Mouse (Mus musculus) liver, embryonic 16.5 days (tissue): ENCODE measurements at regions not wholly inside any gene's neighbourhood (a gene's known extent, or its start where the extent isn't known, plus 50 kb on each side); places are given as distances from the start of the nearest gene placed in this dataset.

Source experiments
- ATAC-seq: fragments of 200-750 bp; cut with Nextera tagmentation; 2 replicates; pipeline ENCODE4 v1.8.0; 2017; ENCODE audit warnings: low read depth, mild to moderate bottlenecking, moderate number of reproducible peaks, moderate library complexity
- H3K27ac ChIP-seq: fragments of 300-500 bp; sonication (generic); 2 replicates; pipeline ENCODE4 v1.5.1; 2014; ENCODE audit warnings: mild to moderate bottlenecking, low read length
- H3K27me3 ChIP-seq: fragments of 300-500 bp; sonication (generic); 2 replicates; pipeline ENCODE4 v1.6.1; 2014; ENCODE audit warnings: low read depth, low read length, mixed read lengths; ENCODE audit not compliant: control insufficient read depth, insufficient read depth
- H3K36me3 ChIP-seq: fragments of 300-500 bp; sonication (generic); 2 replicates; pipeline ENCODE4 v1.6.1; 2014; ENCODE audit warnings: mild to moderate bottlenecking; ENCODE audit not compliant: control insufficient read depth, insufficient read depth
- H3K4me1 ChIP-seq: fragments of 300-500 bp; sonication (generic); 2 replicates; pipeline ENCODE4 v1.6.1; 2014; ENCODE audit warnings: low read depth, low read length, mixed read lengths; ENCODE audit not compliant: control insufficient read depth
- H3K4me2 ChIP-seq: fragments of 300-500 bp; sonication (generic); 2 replicates; pipeline ENCODE4 v1.6.1; 2014; ENCODE audit warnings: low read depth, low read length, mixed read lengths
- H3K4me3 ChIP-seq: fragments of 300-500 bp; sonication (generic); 2 replicates; pipeline ENCODE4 v1.5.1; 2014; ENCODE audit warnings: low read depth, mild to moderate bottlenecking, low read length
- H3K9ac ChIP-seq: fragments of 300-500 bp; sonication (generic); 2 replicates; pipeline ENCODE4 v1.6.1; 2014; ENCODE audit warnings: low read depth, low read length
- H3K9me3 ChIP-seq: fragments of 300-500 bp; sonication (generic); replicated peaks from 2 replicates; pipeline ENCODE4 v1.6.1; 2016; ENCODE audit warnings: low read length; ENCODE audit not compliant: control insufficient read depth
- WGBS: fragments of 180-500 bp; shearing (Covaris S2); extraction: QIAGEN DNeasy Blood & Tissue Kit; methylation state at CpG from one replicate; pipeline ENCODE4 v1.1.7; 2014; ENCODE audit not compliant: insufficient replicate concordance; 5-methylcytosine and 5-hydroxymethylcytosine counted together

DNA sequence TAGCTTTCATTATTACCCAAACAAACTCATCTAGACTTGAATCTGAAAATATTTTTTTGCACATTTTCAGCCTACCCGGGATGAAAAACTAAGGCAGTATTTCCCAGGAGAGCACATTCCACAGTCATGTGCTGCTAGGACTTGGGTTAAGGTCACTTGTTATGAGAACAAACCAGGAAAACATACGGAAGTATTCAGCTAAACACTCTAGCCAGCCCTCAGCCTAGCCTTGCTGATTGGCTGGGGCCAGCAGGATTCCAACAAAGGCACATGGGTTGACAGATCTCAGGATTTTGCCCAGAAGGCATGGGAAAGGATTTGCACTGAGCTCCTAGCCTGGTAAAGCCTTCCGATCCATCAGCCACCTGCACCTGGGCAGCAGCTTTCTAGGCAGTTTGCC is 68.0 kb upstream of the Jak1 start:
- ATAC-seq = no peak
- 63% methylated on average over 3 of the region's 3 CpGs for WGBS

DNA sequence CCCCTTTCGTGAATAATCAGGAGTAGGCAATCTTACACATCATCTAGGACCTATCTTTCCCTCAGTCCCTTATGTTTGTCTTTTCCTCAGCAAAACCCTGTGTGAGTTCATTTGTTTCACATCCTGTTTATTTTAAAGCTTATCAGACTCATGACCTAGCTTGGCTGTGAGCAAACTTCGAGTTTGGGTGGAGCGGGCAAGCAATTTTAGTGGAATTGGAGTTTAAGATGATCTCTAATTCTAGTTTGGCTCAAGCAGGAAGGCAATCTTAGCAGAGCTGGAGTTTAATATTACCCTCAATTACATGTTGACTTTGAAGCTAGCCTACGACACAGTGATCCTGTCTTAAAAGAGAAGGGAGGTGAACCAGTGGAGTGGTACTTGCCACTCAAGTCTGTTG is 66.1 kb upstream of the Jak1 start:
- Histone ChIP-seq H3K36me3 (no peaks in the 10 kb centered on the region), H3K4me3 (no peak overlapping the region), H3K27ac (no peak overlapping the region), H3K4me1 (no peaks in the 10 kb centered on the region; the same call in 1 of the 2 replicates), H3K4me2 (no peak overlapping the region), H3K9me3 (no peaks in the 10 kb centered on the region), H3K9ac (no peak overlapping the region), H3K27me3 (no peaks in the 10 kb centered on the region)
- WGBS = 58% methylated on average over 4 of the region's 4 CpGs
- ATAC-seq = no peak

More for the DNA sequence above, 68.0 kb upstream of the Jak1 start:
- no peak overlapping the region for H3K4me3 ChIP-seq
- H3K4me2 ChIP-seq = no peak overlapping the region
- no peak overlapping the region for H3K27ac ChIP-seq
- H3K4me1 ChIP-seq = no peaks in the 10 kb centered on the region; the same call in 1 of the 2 replicates
- H3K27me3 ChIP-seq = no peaks in the 10 kb centered on the region
- no peaks in the 10 kb centered on the region for H3K9me3 ChIP-seq
- H3K36me3 ChIP-seq = no peaks in the 10 kb centered on the region
- no peak overlapping the region for H3K9ac ChIP-seq

GRCm38 (mm10) chr4:101329060-101329459 is 64.0 kb upstream of the Jak1 start:
- no peaks in the 10 kb centered on the region for H3K36me3 ChIP-seq
- no peaks in the 10 kb centered on the region for H3K27me3 ChIP-seq
- H3K4me1 ChIP-seq = no peaks in the 10 kb centered on the region; the same call in 1 of the 2 replicates
- 33% methylated on average over 7 of the region's 7 CpGs for WGBS
- H3K9ac ChIP-seq = no peak overlapping the region
- no peak overlapping the region for H3K4me3 ChIP-seq
- no peak overlapping the region for H3K27ac ChIP-seq
- no peak for ATAC-seq
- H3K4me2 ChIP-seq = no peak overlapping the region
- H3K9me3 ChIP-seq = no peaks in the 10 kb centered on the region

- no peak overlapping the region for H3K4me3 ChIP-seq
- H3K9ac ChIP-seq = no peak overlapping the region
- H3K27me3 ChIP-seq = no peaks in the 10 kb centered on the region
- H3K36me3 ChIP-seq = no peaks in the 10 kb centered on the region
- H3K27ac ChIP-seq = no peak overlapping the region
- H3K4me1 ChIP-seq = no peaks in the 10 kb centered on the region; the same call in 1 of the 2 replicates
- WGBS = 65% methylated on average over 3 of the region's 3 CpGs
- no peak overlapping the region for H3K4me2 ChIP-seq
- ATAC-seq = no peak
- no peaks in the 10 kb centered on the region for H3K9me3 ChIP-seq
These were observed 61.0 kb upstream of the Jak1 start for GRCm38 (mm10) chr4:101326067-101326466.

DNA sequence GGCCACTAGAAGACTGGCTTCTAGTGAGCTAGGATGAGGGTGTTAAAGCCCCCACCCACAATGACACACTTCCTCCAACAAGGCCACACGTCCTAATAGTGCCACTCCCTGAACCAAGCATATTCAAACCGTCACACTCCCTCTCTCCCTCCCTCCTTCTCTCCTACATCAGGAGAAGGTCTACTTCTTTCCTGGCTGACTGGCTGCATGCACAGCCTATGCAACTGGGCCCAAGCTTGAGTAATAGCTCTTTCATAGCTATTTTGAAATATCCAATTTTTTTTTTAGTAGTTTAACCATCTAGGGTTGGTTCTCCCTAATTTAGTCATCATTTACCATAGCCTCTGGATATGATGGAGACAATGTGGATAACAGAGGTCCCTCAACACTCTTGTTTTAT is 56.6 kb upstream of the Jak1 start:
- WGBS = 48% methylated on average over 2 of the region's 2 CpGs
- Histone ChIP-seq H3K4me3 (no peak overlapping the region), H3K27me3 (no peaks in the 10 kb centered on the region), H3K9ac (no peak overlapping the region), H3K36me3 (no peaks in the 10 kb centered on the region), H3K27ac (no peak overlapping the region), H3K4me2 (no peak overlapping the region), H3K4me1 (no peaks in the 10 kb centered on the region), H3K9me3 (no peaks in the 10 kb centered on the region)
- no peak for ATAC-seq

DNA sequence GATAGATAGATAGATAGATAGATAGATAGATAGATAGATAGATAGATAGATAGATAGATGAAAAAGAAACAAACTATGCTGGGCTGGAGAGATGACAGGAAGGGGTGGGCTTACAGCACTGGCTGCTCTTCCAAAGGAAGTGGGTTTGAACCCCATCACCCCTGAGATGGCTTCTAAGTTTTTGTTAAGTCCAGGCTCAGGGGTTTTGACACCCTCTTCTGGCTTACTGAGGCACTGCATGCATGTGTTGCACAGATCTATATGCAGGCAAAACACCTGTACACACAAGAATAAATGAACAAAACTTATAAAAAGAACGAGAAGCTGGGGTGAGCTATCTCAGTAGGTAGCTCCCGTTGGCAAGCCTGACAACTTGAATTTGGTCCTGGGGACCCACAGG is 55.5 kb upstream of the Jak1 start:
- ATAC-seq = no peak
- Histone ChIP-seq H3K4me3 (no peak overlapping the region), H3K4me1 (no peaks in the 10 kb centered on the region), H3K27me3 (no peaks in the 10 kb centered on the region), H3K4me2 (no peak overlapping the region), H3K36me3 (no peaks in the 10 kb centered on the region), H3K27ac (no peak overlapping the region), H3K9me3 (no peaks in the 10 kb centered on the region), H3K9ac (no peak overlapping the region)
- WGBS = 35% methylated on average over 2 of the region's 2 CpGs

GRCm38 (mm10) chr4:101319681-101320220 is 54.7 kb upstream of the Jak1 start:
- Histone ChIP-seq H3K9ac (no peak overlapping the region), H3K4me3 (no peak overlapping the region), H3K4me1 (no peaks in the 10 kb centered on the region), H3K36me3 (no peaks in the 10 kb centered on the region), H3K27me3 (no peaks in the 10 kb centered on the region), H3K9me3 (no peaks in the 10 kb centered on the region), H3K27ac (no peak overlapping the region), H3K4me2 (no peak overlapping the region)
- ATAC-seq = no peak
- 56% methylated on average over 4 of the region's 4 CpGs for WGBS

- no peak overlapping the region for H3K4me2 ChIP-seq
- 71% methylated on average over 1 of the region's 1 CpGs for WGBS
- ATAC-seq = no peak
These were observed 53.8 kb upstream of the Jak1 start for GRCm38 (mm10) chr4:101318836-101319235.

DNA sequence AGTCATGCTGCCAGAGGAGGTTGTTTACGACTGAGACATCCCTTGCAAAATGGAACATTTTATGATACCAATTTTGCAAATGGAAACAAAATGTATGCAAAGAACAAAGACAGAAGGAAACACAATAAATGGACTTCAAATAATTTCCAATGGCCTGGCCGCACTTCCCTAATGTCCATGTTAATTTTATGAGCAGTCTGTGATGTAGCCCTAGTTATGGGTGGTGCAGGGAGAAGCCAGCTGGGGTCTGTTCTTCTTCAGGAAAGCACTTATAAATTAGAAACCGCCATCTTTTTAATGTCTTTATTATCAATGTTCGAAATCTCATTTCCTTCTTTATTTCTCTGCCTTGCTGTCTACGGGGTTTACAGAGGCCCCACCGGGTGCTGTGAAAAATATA is 51.0 kb upstream of the Jak1 start:
- Histone ChIP-seq H3K9me3 (no peaks in the 10 kb centered on the region), H3K27me3 (peaks cover 3% of the 10 kb centered on the region; the same call in 1 of the 2 replicates), H3K4me3 (no peak overlapping the region), H3K9ac (no peak overlapping the region), H3K27ac (no peak overlapping the region), H3K36me3 (no peaks in the 10 kb centered on the region), H3K4me1 (no peaks in the 10 kb centered on the region), H3K4me2 (no peak overlapping the region)
- 59% methylated on average over 6 of the region's 6 CpGs for WGBS
- no peak for ATAC-seq

More at GRCm38 (mm10) chr4:101318836-101319235, 53.8 kb upstream of the Jak1 start:
- Histone ChIP-seq H3K9ac (no peak overlapping the region), H3K4me1 (no peaks in the 10 kb centered on the region), H3K9me3 (no peaks in the 10 kb centered on the region), H3K36me3 (no peaks in the 10 kb centered on the region), H3K27ac (no peak overlapping the region), H3K27me3 (no peaks in the 10 kb centered on the region), H3K4me3 (no peak overlapping the region)
